Mouse (Mus musculus) heart, embryonic 10.5 days (tissue): ENCODE results near the gene Hirip3. TPM values are rescaled to one million over a fixed set of nuclear protein-coding genes. Genes with fewer than 3 reads are reported as not detected.
A peak's percentile ranks its signal among the peaks of the same experiment; 100 is the strongest.
"Not testable (repeated sequence)": the region's sequence is repeated elsewhere in the genome, so short reads cannot be mapped to it uniquely, and the experiment has no call there.

ENCODE experiments used
- DNase-seq: peaks from one replicate; pipeline ENCODE4 v3.0.0-alpha.2; 2017; ENCODE audit warnings: low spot score
- H3K27ac ChIP-seq: fragments of 300-500 bp; sonication (generic); 2 replicates; pipeline ENCODE4 v1.5.1; 2016; ENCODE audit warnings: mild to moderate bottlenecking
- H3K27me3 ChIP-seq: fragments of 300-500 bp; sonication (generic); 2 replicates; pipeline ENCODE4 v1.6.1; 2016; ENCODE audit warnings: mild to moderate bottlenecking; ENCODE audit not compliant: poor library complexity, insufficient read depth, severe bottlenecking
- H3K36me3 ChIP-seq: fragments of 300-500 bp; sonication (generic); 2 replicates; pipeline ENCODE4 v1.6.1; 2016; ENCODE audit warnings: mild to moderate bottlenecking, moderate library complexity
- H3K4me1 ChIP-seq: fragments of 300-500 bp; sonication (generic); 2 replicates; pipeline ENCODE4 v1.6.1; 2016; ENCODE audit warnings: mild to moderate bottlenecking
- H3K4me3 ChIP-seq: fragments of 300-500 bp; sonication (generic); 2 replicates; pipeline ENCODE4 v1.5.1; 2016; ENCODE audit warnings: mild to moderate bottlenecking, moderate library complexity
- H3K9me3 ChIP-seq: fragments of 300-500 bp; sonication (generic); 2 replicates; pipeline ENCODE4 v1.6.1; 2016; ENCODE audit warnings: mild to moderate bottlenecking, moderate library complexity
- WGBS: fragments of 180-500 bp; shearing (Covaris S2); methylation state at CpG from one replicate; pipeline ENCODE4 v1.1.7; 2016; 5-methylcytosine and 5-hydroxymethylcytosine counted together
- polyA plus RNA-seq: library from polyadenylated mRNA; unstranded; fragments of >200 nt; fragmentation: Nextera tagmentation; extraction: Ambion mirVana; gene quantifications from 2 replicates; pipeline ENCODE4 v1.2.1, GENCODE M21; 2016

Hirip3 gene
- polyA plus RNA-seq, 1 experiment from 2014 or later, result 35.0 TPM

DNA sequence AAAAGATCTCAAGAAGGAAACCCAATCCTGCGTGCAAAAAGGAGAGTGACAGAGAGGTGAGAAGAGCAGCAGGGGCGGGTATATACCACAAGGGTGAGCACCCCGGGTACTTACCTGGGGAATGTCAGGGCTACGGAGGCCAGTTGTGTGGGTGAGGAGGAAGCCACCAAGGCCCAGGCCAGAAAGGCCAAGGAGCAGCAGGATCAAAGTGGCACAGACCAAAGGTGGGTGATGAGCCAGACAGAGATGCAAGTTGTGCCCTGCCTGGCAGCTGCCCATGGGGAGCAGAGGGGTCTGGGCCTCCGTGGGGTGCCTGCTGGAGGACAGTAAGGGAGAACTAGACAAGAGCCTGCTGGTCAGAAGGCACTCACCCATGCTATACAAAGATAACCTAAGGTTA lies 35.1 kb downstream of the Hirip3 start:
- 86% methylated on average over 5 of the region's 5 CpGs for WGBS
- 0 out of 2 replicates have a peak, but pooled peaks cover under 1% of the 10 kb centered on the region for H3K36me3 ChIP-seq
- no peaks in the 10 kb centered on the region for H3K9me3 ChIP-seq
- DNase-seq, result no peak
- no peaks in the 10 kb centered on the region for H3K27me3 ChIP-seq
- peaks cover 17% of the 10 kb centered on the region for H3K4me1 ChIP-seq
- no peak overlapping the region for H3K4me3 ChIP-seq
- 0 out of 2 replicates have a peak overlapping the region, but pooled peaks have one; percentile 26 for H3K27ac ChIP-seq

GRCm38 (mm10) chr7:126897390-126898101 lies 35.8 kb downstream of the Hirip3 start:
- peak overlapping the region; percentile 92 for H3K27ac ChIP-seq
- no peaks in the 10 kb centered on the region for H3K9me3 ChIP-seq
- peaks cover 17% of the 10 kb centered on the region for H3K4me1 ChIP-seq
- H3K4me3 ChIP-seq, result peak overlapping the region; percentile 71
- H3K36me3 ChIP-seq, result no peaks in the 10 kb centered on the region
- WGBS, result 24% methylated on average over 16 of the region's 16 CpGs
- no peaks in the 10 kb centered on the region for H3K27me3 ChIP-seq
- DNase-seq, result no peak

DNA sequence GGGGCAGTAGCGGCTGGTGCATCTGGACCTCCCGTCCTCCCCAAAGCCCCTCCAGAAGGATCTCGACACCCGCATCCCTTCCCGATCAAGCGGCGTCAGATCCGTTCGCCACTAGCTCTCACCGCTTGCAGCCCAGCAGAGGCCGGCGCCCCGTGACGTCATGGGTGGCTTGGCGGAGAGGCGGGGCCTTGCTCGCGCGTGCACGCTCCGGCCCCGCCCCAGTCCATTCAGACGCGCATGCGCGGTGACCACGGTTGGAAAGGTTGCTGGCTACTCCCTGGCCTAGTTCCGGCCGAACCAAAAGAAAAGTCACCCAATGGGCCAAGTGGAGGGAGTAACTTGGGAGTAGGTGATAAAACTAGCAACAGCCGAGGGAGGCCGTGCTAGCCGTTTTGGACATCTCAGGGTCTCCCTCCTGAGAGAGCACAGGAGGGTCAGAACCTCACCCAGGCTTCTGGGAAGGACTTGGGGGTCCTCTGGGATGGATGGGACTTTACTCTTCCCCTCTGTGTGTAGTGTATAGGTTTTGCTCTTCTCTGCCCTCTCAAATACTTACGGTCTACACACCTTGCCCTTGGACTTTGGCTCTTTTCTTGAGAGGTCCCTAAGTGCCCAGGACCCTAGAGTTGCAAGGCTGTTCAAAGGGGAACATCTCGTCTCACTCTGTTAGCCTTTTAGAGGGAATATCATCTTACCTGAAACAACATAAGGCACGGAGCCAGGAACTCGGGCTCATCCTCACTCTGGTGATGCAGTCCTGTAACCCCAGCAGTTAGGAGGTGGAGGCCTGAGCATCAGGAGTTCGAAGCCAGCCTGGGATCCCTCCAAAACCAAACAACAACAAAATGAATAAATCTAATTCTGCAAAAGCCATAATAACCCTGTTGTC lies 36.6 kb downstream of the Hirip3 start:
- peak; percentile 98 for DNase-seq
- H3K27me3 ChIP-seq, result no peaks in the 10 kb centered on the region
- peaks cover 17% of the 10 kb centered on the region for H3K4me1 ChIP-seq
- 11% methylated on average over 37 of the region's 37 CpGs for whole genome bisulfite sequencing
- H3K9me3 ChIP-seq, result no peaks in the 10 kb centered on the region
- peak overlapping the region; percentile 71 for H3K4me3 ChIP-seq
- H3K27ac ChIP-seq, result peak overlapping the region; percentile 92
- H3K36me3 ChIP-seq, result no peaks in the 10 kb centered on the region

- 89% methylated on average over 8 of the region's 9 CpGs for WGBS
- H3K27ac ChIP-seq, result not testable (repeated sequence)
Measured at GRCm38 (mm10) chr7:126899781-126900180, 38.0 kb downstream of the Hirip3 start.

DNA sequence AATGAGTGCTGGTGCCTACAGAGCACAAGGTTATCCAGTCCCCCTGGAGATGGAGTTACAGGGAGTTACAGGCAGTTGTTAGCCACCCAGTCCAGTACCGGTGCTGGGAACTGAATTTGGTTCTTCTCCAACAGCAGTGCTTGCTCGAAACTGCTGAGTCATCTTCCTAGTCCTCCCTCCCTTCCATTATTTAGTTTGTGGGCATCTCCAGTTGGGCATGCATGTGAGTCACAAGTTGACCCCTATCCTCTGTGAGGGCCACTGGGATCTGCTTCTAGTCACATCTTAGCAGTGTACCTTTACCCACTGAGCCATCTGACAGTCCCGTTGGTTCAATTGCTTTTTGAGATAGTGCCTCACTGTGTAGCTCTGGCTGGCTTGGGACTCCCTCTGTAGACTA lies 43.8 kb downstream of the Hirip3 start:
- Histone ChIP-seq H3K4me1 (no peaks in the 10 kb centered on the region), H3K4me3 (no peak overlapping the region), H3K9me3 (no peaks in the 10 kb centered on the region), H3K27ac (no peak overlapping the region), H3K27me3 (no peaks in the 10 kb centered on the region), H3K36me3 (no peaks in the 10 kb centered on the region)
- 59% methylated on average over 3 of the region's 3 CpGs for WGBS
- no peak for DNase-seq

More at GRCm38 (mm10) chr7:126899781-126900180, 38.0 kb downstream of the Hirip3 start:
- not testable (repeated sequence) for H3K36me3 ChIP-seq, DNase-seq, H3K9me3 ChIP-seq, H3K4me3 ChIP-seq, H3K27me3 ChIP-seq
- H3K4me1 ChIP-seq, result peaks cover 17% of the 10 kb centered on the region

DNA sequence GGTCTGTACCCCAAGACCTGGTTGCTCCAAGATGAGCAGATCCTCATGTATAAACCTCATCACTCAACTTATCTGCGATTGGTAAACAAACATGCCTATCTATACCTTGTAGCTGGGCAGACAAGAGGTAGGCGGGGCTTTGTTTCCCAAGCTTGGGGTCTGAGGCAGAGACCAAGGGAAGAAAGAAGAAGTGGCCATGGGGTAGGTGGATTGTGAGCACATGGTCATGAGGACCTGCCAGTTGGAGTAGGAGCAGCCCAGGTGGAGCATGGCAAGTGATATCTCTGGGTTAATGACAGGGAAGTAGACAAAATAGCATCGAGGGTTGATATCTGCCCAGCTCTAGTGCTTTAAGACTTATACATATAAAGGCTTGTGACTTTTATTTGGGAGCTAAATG lies 53.1 kb downstream of the Hirip3 start:
- H3K36me3 ChIP-seq, result no peaks in the 10 kb centered on the region
- WGBS, result 81% methylated on average over 3 of the region's 3 CpGs
- no peaks in the 10 kb centered on the region for H3K9me3 ChIP-seq
- DNase-seq, result no peak
- no peaks in the 10 kb centered on the region for H3K4me1 ChIP-seq
- H3K27ac ChIP-seq, result no peak overlapping the region
- no peaks in the 10 kb centered on the region for H3K27me3 ChIP-seq
- no peak overlapping the region for H3K4me3 ChIP-seq

Other genes with a start within 250 kb of the Hirip3 start
- gene Nupr1, start 231.1 kb upstream of the Hirip3 start, polyA plus RNA-seq, result 0.75 and 1.2 TPM in 2 replicates
- gene Sgf29, start 212.7 kb upstream of the Hirip3 start, polyA plus RNA-seq, result 36.6 and 44.3 TPM in 2 replicates
- 0.34 and 0.94 TPM in 2 replicates for gene Sult1a1, start 185.5 kb upstream of the Hirip3 start, polyA plus RNA-seq
- 135 and 159 TPM in 2 replicates for gene Bola2, start 166.6 kb upstream of the Hirip3 start, polyA plus RNA-seq
- gene Slx1b, start 166.2 kb upstream of the Hirip3 start, polyA plus RNA-seq, result 6.9 and 8.8 TPM in 2 replicates
- gene Coro1a, start 154.2 kb upstream of the Hirip3 start, polyA plus RNA-seq, result 10.0 and 21.7 TPM in 2 replicates
- 59.6 and 69.8 TPM in 2 replicates for gene Mapk3, start 102.4 kb upstream of the Hirip3 start, polyA plus RNA-seq
- gene Gdpd3, start 95.6 kb upstream of the Hirip3 start, polyA plus RNA-seq, result 1.3 and 1.5 TPM in 2 replicates
- gene Ypel3, start 85.0 kb upstream of the Hirip3 start, polyA plus RNA-seq, result 43.4 and 66.0 TPM in 2 replicates
- 0.23 and 0.53 TPM in 2 replicates for gene Tbx6, start 80.5 kb upstream of the Hirip3 start, polyA plus RNA-seq
- 233 and 325 TPM in 2 replicates for gene Ppp4c, start 69.5 kb upstream of the Hirip3 start, polyA plus RNA-seq
- gene Fam57b, start 64.3 kb upstream of the Hirip3 start, polyA plus RNA-seq, result 0.06 and 0.38 TPM in 2 replicates
- gene 4930451I11Rik, start 30.3 kb upstream of the Hirip3 start, polyA plus RNA-seq, result not detected in 2 replicates
- gene Doc2a, start 14.6 kb upstream of the Hirip3 start, polyA plus RNA-seq, result 0.28 and 0.64 TPM in 2 replicates
- gene Ino80e, start 405 bp downstream of the Hirip3 start, polyA plus RNA-seq, result 79.1 and 92.0 TPM in 2 replicates
- 33.2 and 39.2 TPM in 2 replicates for gene Taok2, start 22.7 kb downstream of the Hirip3 start, polyA plus RNA-seq
- gene Tmem219, start 60.9 kb downstream of the Hirip3 start, polyA plus RNA-seq, result 18.6 and 20.7 TPM in 2 replicates
- 15.5 and 21.3 TPM in 2 replicates for gene Kctd13, start 66.9 kb downstream of the Hirip3 start, polyA plus RNA-seq
- not detected in 2 replicates for gene Asphd1, start 87.6 kb downstream of the Hirip3 start, polyA plus RNA-seq
- 0.15 and 0.35 TPM in 2 replicates for gene Sez6l2, start 88.6 kb downstream of the Hirip3 start, polyA plus RNA-seq
- 87.4 and 89.3 TPM in 2 replicates for gene Cdipt, start 113.9 kb downstream of the Hirip3 start, polyA plus RNA-seq
- gene Cdiptos, start 114.1 kb downstream of the Hirip3 start, polyA plus RNA-seq, result 1.3 and 1.5 TPM in 2 replicates
- gene Mvp, start 152.6 kb downstream of the Hirip3 start, polyA plus RNA-seq, result 8.4 and 9.9 TPM in 2 replicates
- gene Pagr1b, start 154.5 kb downstream of the Hirip3 start, polyA plus RNA-seq, result 0.41 TPM in 1 of 2 replicates, not detected in the other
- gene Pagr1a, start 155.4 kb downstream of the Hirip3 start, polyA plus RNA-seq, result 64.1 and 99.6 TPM in 2 replicates
- gene Gm42742, start 159.1 kb downstream of the Hirip3 start, polyA plus RNA-seq, result 20.6 and 46.6 TPM in 2 replicates
- 2.4 and 3.2 TPM in 2 replicates for gene Prrt2, start 159.2 kb downstream of the Hirip3 start, polyA plus RNA-seq
- gene Maz, start 165.1 kb downstream of the Hirip3 start, polyA plus RNA-seq, result 41.5 and 66.9 TPM in 2 replicates
- 110 and 145 TPM in 2 replicates for gene Kif22, start 180.5 kb downstream of the Hirip3 start, polyA plus RNA-seq
- not detected in 2 replicates for gene Zg16, start 225.4 kb downstream of the Hirip3 start, polyA plus RNA-seq
- 0.73 and 1.0 TPM in 2 replicates for gene AI467606, start 229.4 kb downstream of the Hirip3 start, polyA plus RNA-seq